ENCODE assay signal across 8 mouse cellular contexts in the genomic region with DNA sequence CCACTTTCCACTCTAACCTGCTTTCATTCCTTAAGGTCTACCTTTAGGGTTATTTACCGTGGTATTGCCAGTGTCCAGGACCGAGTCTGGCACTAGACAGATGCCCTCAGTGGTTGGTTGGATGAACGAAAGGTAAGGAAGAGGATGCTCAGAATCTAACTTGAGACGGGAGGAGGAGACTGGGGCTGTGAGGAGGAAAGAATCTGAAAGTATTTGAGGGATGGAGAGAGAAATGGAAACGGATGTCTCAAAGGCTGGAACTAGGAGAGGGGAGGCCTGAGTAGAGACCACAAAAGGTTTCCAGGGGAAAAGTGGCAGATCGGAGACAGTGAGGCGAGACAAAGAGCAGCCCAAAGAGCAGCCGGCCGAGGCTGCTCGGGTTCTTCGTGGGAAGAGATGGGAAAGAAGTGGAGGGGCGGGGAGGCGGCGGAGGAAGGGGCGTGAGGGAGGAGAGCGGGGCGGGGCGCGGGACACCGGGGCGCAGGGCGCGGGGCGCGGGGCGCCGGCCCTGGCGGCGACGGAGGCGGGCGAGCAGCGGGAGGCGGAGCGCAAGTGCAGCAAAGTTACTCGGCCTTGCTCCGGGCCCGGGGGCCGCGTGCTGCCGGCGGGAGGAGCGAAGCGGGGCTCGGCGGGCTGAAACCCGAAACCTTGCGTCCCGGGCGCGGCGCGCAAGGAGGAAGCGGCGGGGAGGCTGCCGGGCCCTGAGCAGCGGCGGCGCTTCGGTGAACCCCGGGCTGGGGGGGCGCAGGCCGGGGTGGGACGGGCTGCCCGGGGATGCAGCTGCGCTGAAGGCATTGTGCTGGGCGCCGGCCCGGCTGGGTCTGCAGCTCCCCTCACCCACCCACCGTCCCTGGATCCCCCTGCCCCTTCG. TPM values are rescaled to one million over a fixed set of nuclear protein-coding genes. Genes with fewer than 3 reads are reported as not detected.
DNase-seq lines count a peak whose midpoint lies in the region; ATAC-seq and TF ChIP-seq lines count a peak whose summit lies in the region.

No protein-coding gene starts in this region.

- H3K27me3 ChIP-seq in C2C12 (ENCODE audit: control insufficient read depth, insufficient read depth, insufficient read length), result no peaks in the 10 kb centered on the region
- no peaks in the 10 kb centered on the region for H3K27me3 ChIP-seq in embryonic facial prominence, embryonic 10.5 days (replicated peaks; ENCODE audit: low read depth, poor library complexity, severe bottlenecking)
- no peaks in the 10 kb centered on the region for H3K27me3 ChIP-seq in heart, embryonic 10.5 days (ENCODE audit: insufficient read depth, poor library complexity, severe bottlenecking)
- H3K27me3 ChIP-seq in lung, embryonic 14.5 days (ENCODE audit: insufficient read depth, low read length), result no peaks in the 10 kb centered on the region

- peak overlapping the region; percentile 85 for H3ac ChIP-seq in C2C12 (ENCODE audit: control insufficient read depth, insufficient read length, low read depth)

- peak; percentile 90 for ATAC-seq in lung, embryonic 14.5 days (ENCODE audit: insufficient read depth)

- H3K9ac ChIP-seq in lung, embryonic 14.5 days, result peak overlapping the region; percentile 83

- H3K9me3 ChIP-seq in embryonic facial prominence, embryonic 10.5 days, result no peaks in the 10 kb centered on the region
- H3K9me3 ChIP-seq in heart, embryonic 10.5 days, result no peaks in the 10 kb centered on the region
- no peaks in the 10 kb centered on the region for H3K9me3 ChIP-seq in lung, embryonic 14.5 days (ENCODE audit: low read depth, low read length)

- peak overlapping the region; percentile 83 for H3K4me2 ChIP-seq in lung, embryonic 14.5 days

- peak overlapping the region; percentile 96 for H3K27ac ChIP-seq in embryonic facial prominence, embryonic 10.5 days (replicated peaks)
- H3K27ac ChIP-seq in heart, embryonic 10.5 days, result peak overlapping the region; percentile 91
- H3K27ac ChIP-seq in lung, embryonic 14.5 days (ENCODE audit: low read depth), result peak overlapping the region; percentile 93

- 1% methylated on average over 69 of the region's 71 CpGs for WGBS in embryonic facial prominence, embryonic 10.5 days
- under 1% methylated on average over 64 of the region's 71 CpGs for WGBS in heart, embryonic 10.5 days
- 1% methylated on average over 63 of the region's 71 CpGs for WGBS in lung, embryonic 14.5 days

- no peaks in the 10 kb centered on the region for H3K36me3 ChIP-seq in C2C12 (ENCODE audit: control insufficient read depth, insufficient read depth)
- H3K36me3 ChIP-seq in embryonic facial prominence, embryonic 10.5 days (replicated peaks), result no peaks in the 10 kb centered on the region
- H3K36me3 ChIP-seq in heart, embryonic 10.5 days, result no peaks in the 10 kb centered on the region
- no peaks in the 10 kb centered on the region for H3K36me3 ChIP-seq in lung, embryonic 14.5 days (ENCODE audit: insufficient read depth)

- no peaks in the 10 kb centered on the region for H3K79me3 ChIP-seq in C2C12 (ENCODE audit: low read depth)

- no peak for TF ChIP-seq CTCF in C2C12 (IDR thresholded peaks at IDR 0.05; ENCODE audit: control insufficient read depth, insufficient read depth, insufficient read length)
- no peak for TF ChIP-seq CTCF in lung, embryonic 14.5 days (IDR thresholded peaks at IDR 0.05; ENCODE audit: low read depth)

- DNase-seq in adrenal gland, adult 2 months, result peak; percentile 83
- peak; percentile 87 for DNase-seq in embryonic facial prominence, embryonic 10.5 days (ENCODE audit: low spot score)
- DNase-seq in heart, embryonic 10.5 days (ENCODE audit: low spot score), result peak; percentile 81
- DNase-seq in kidney, adult 8-10 months, result peak; percentile 35 to 45
- DNase-seq in lung, embryonic 14.5 days, result peak; percentile 86
- peak; percentile 65 for DNase-seq in ovary, postnatal 10 days (ENCODE audit: low spot score)
- DNase-seq in urinary bladder, adult 2 months (ENCODE audit: low spot score), result peak; percentile 68

- no peaks in the 10 kb centered on the region for H3K79me2 ChIP-seq in C2C12 (ENCODE audit: control insufficient read depth, insufficient read depth)

- peaks cover 44% of the 10 kb centered on the region for H3K4me1 ChIP-seq in embryonic facial prominence, embryonic 10.5 days
- peaks cover 28% of the 10 kb centered on the region for H3K4me1 ChIP-seq in heart, embryonic 10.5 days
- no peaks in the 10 kb centered on the region; the same call in 1 of the 2 replicates for H3K4me1 ChIP-seq in lung, embryonic 14.5 days (ENCODE audit: insufficient read depth)

- H3K4me3 ChIP-seq in C2C12 (ENCODE audit: insufficient read depth, poor library complexity, severe bottlenecking), result peak overlapping the region; percentile 50
- H3K4me3 ChIP-seq in embryonic facial prominence, embryonic 10.5 days, result peak overlapping the region; percentile 85
- H3K4me3 ChIP-seq in heart, embryonic 10.5 days, result peak overlapping the region; percentile 72
- peak overlapping the region; percentile 69 for H3K4me3 ChIP-seq in lung, embryonic 14.5 days (ENCODE audit: low read depth, low read length)

TF ChIP-seq in C2C12, 6 proteins besides CTCF, POLR2A, EP300 and RAD21:
- TF ChIP-seq MAX (IDR thresholded peaks at IDR 0.05) (peak; percentile 65), CEBPB (IDR thresholded peaks at IDR 0.05; ENCODE audit: low read depth) (no peak), FOSL1 (IDR thresholded peaks at IDR 0.05; ENCODE audit: insufficient read depth, low read length, poor library complexity, severe bottlenecking) (no peak), MYOD1 (IDR thresholded peaks at IDR 0.05; ENCODE audit: control insufficient read depth, insufficient read length, low read depth) (no peak)

RNA-seq across cellular contexts. Expression of gene Gpr161, which starts 14.0 kb away (rescaled TPM):
- polyA plus RNA-seq in C2C12 (2012; fragmentation: generic; extraction: Trizol), result 4.0 TPM
- total RNA-seq in adrenal gland, adult 2 months (2021), result 1 to 10 TPM in 1 of 2 experiments, under 1 TPM in 1; 0.58 to 1.1 TPM
- 0.71 and 0.75 TPM in 2 replicates for polyA plus RNA-seq in adrenal gland, adult 2 months (2012; rRNA removed)
- 1.7 TPM in 2 replicates for polyA plus RNA-seq in embryonic facial prominence, embryonic 10.5 days (2016; fragmentation: Nextera tagmentation; extraction: Ambion mirVana)
- polyA plus RNA-seq in heart, embryonic 10.5 days (2016; fragmentation: Nextera tagmentation; extraction: Ambion mirVana), result 0.67 and 1.2 TPM in 2 replicates
- 1.4 TPM in 2 replicates for polyA plus RNA-seq in lung, embryonic 14.5 days (2014; fragmentation: Nextera tagmentation; extraction: Ambion mirVana)
- polyA plus RNA-seq in urinary bladder, adult 2 months (2012; rRNA removed), result 6.6 and 8.9 TPM in 2 replicates

RNA-seq across cellular contexts. Expression of gene Tiprl, which starts 44.8 kb away (rescaled TPM):
- 31.3 TPM for polyA plus RNA-seq in C2C12 (2012; fragmentation: generic; extraction: Trizol)
- total RNA-seq in adrenal gland, adult 2 months (2021), result 10 to 100 TPM; 45.0 to 46.3 TPM
- 32.6 and 44.9 TPM in 2 replicates for polyA plus RNA-seq in adrenal gland, adult 2 months (2012; rRNA removed)
- polyA plus RNA-seq in embryonic facial prominence, embryonic 10.5 days (2016; fragmentation: Nextera tagmentation; extraction: Ambion mirVana), result 94.8 and 105 TPM in 2 replicates
- 87.9 and 92.0 TPM in 2 replicates for polyA plus RNA-seq in heart, embryonic 10.5 days (2016; fragmentation: Nextera tagmentation; extraction: Ambion mirVana)
- 88.3 and 90.9 TPM in 2 replicates for polyA plus RNA-seq in lung, embryonic 14.5 days (2014; fragmentation: Nextera tagmentation; extraction: Ambion mirVana)
- polyA plus RNA-seq in urinary bladder, adult 2 months (2012; rRNA removed), result 40.2 and 41.2 TPM in 2 replicates

Comparison
In these comparisons a context has a peak if more than half of its experiments do, and no peak if none do; other contexts are left out.
1. Peak in every context shown above with its lines: DNase-seq, ATAC-seq, H3K4me3 ChIP-seq and H3K27ac ChIP-seq.